Mouse (Mus musculus): Measurements from ENCODE around the gene Rtn4r. TPM values are rescaled to one million over a fixed set of nuclear protein-coding genes. Genes with fewer than 3 reads are reported as not detected.
A peak's percentile ranks its signal among the peaks of the same experiment; 100 is the strongest.
"Not testable (repeated sequence)": the region's sequence is repeated elsewhere in the genome, so short reads cannot be mapped to it uniquely, and the experiment has no call there.

Rtn4r gene
- total RNA-seq, 2 experiments from 2014 or later, result 7.7 to 7.9 TPM

DNA sequence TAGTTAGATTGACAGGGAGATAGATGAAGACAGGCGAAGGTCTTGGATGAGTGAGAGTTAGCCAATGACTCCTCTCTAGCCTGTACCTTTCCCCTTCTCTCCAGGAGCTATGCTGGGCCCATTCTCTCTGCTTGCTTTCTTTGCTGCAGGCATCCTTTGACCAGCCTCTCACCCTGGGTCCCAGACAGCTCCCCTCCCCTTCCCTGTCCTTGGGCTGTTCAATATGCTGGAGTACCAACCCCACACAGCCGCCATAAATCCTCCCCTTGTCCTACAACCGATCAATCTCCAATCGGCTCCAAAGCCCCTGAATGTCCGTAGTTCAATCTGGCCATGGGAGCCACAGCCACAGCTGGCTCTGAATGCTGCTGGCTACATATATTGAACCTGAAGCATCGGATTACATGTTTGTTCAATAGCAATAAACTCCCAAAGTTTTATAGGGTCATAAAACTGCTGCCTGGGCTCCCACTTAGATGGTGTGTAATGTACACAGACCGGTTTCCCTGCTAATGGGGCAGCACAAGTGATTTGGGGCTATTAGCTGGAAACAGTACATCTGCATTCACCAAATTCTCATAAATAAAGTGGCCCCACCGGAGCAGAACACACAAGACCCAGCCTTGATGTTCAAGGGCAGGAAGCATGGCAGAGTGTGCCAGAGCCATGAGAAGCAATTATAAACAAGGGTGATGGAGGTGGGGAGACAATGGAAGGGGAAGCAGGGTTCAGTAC is 58.4 kb downstream of the Rtn4r start:
- no peak for DNase-seq
- intact Hi-C loops (cut with DNase I), result no loop called here

DNA sequence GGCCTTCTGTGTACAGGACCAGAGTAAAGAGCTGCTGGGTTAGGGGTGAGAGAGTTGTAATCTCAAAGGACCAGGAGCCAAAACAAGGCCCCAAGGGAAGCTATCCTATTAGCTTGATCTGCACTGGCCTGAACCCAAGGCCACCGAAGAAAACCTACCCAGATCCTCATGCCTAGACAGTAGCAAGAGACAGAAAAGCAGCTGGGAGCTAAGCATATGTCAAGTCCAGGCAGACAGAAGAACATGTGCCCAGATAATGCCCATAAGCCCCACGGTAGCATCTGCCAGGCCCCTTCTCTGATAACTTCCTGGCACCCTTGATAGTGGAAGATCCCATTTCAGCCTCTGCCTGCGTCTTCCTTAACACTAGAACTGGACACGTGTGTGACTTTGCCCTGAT is 59.4 kb downstream of the Rtn4r start:
- intact Hi-C loops (cut with DNase I), result no loop called here
- DNase-seq, result no peak

DNA sequence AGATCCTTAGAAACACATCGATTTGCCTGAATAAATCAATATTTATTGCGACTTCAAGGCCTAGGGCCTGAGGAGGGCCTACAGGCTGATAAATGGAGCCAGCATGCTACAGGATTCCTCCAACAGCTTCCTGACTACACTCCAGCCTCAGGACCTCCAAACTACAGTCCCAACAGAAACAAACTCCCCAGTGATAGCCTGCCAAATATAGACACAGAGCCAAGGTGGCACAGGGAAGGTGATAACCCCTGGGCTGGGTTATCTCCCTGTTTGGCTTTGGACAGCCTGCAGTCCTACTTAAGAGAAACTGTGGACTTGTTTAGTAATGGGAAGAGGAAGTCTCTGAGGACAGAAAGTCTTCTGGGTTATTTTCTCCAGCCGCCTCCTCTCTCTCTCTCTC is 59.8 kb downstream of the Rtn4r start:
- intact Hi-C loops (cut with DNase I), result no loop called here
- no peak for DNase-seq

DNA sequence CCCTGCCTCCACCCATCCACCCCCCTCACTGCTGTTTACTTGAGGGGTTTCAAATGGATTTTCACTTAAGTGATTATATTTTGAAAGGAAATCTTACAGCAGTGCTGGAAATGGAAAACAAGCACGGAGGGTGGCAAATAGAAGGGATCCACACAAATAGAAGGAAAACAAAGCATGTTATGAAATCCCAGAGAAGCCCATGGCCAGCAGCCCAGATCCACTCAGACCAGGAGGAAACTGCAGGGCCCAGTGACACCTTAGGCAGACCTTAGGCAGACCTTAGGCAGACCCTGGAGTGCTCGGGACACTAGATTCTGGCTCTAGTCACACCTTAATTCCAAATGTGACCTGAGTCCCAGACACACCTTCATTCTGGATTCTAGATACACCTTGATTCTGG is 63.6 kb downstream of the Rtn4r start:
- no peak for DNase-seq
- intact Hi-C loops (cut with DNase I), result no loop called here

DNA sequence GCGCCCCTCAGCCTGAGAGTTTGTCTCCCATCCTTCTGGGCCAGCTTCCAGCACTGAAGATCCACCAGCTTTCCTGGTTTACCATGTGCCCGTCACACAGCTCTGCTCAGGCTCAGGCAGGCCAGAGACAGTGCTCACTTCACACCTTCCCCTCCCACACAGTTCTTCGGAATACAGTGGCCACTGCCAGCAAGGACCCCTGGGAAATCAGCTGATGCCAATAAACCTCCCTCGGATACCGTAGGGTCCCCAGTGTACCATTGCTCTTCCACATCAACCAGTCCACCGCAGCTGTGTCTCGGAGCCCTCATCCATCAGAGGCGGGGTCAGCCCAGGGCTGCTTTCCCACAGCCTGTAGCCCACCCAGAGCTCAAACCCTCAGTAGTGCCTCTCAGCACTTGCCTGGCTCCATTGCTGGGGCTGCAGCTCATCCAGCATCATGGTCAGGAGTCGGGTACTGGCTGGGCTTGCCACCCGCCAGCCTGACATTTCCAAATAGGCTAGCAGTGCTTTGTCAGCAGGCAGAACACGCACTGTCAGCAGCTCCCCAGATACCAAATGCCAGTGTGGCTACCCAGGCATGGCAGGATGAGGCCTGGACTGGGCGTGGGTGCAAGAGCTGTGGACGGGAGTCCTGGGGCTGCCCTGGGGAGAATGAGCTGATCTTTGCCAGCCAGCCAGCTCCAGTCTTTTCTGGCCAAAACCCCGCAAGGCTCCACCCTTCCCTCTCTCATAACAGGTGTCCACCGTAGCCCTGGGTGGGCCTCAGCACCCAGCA is 67.0 kb downstream of the Rtn4r start:
- no peak for DNase-seq
- intact Hi-C loops (cut with DNase I), result no loop called here

DNA sequence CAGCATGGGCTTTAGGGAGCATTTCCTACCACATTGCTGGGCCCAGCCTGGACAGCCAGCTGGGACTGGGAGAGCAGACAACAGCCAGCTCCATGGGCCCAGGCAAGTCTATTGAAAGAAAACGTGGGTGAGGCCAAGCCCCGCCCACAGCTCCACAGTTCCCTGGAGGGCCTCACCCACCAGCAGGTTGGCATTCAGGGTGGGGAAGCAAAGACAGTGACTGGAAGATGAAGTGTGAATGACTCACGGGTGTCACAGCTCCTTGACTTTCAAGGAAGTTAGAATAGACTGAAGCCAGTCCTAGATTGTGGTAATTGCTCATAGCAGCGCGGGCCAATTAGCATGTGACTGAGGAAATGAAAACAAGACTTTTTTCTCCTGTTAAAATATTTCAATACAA is 67.6 kb downstream of the Rtn4r start:
- peak in 1 of 2 experiments; percentile 35 for DNase-seq
- intact Hi-C loops (cut with DNase I), result no loop called here

DNA sequence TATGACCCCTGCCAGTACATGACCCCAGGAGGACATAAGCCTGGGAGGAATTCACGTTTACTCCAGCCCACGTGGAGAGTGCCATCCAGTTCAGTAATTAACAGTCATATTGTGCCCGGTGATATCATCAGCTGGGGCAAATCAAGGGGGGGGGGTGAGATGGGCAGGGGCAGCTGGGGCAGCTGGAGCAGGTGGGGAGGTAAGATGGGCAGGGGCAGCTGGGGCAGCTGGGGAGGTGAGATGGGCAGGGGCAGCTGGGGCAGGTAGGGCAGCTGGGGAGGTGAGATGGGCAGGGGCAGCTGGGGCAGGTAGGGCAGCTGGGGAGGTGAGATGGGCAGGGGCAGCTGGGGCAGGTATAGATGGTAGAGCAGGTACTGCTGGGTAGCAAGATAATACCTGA is 68.1 kb downstream of the Rtn4r start:
- DNase-seq; intact Hi-C loops (cut with DNase I): not testable (repeated sequence)

DNA sequence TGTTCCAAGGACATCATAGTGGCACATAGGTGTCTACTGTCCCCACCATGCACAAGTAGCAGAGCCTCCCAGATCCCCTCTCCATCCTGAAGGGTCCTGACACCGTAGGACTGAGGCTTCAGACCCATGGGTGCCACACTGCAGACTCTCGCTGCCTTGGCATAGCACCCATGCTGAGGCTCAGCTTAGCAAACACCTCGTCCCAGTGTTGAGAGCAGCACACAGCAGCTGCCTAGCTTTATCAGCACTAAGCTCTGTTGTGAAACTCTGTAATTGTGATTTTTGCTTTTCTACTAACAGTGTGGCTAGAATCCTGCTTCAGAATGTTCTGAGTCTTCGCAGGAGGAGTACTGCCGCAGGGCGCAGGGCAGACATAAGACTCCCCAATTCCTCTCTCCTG is 70.4 kb downstream of the Rtn4r start:
- intact Hi-C loops (cut with DNase I), result no loop called here
- no peak for DNase-seq

DNA sequence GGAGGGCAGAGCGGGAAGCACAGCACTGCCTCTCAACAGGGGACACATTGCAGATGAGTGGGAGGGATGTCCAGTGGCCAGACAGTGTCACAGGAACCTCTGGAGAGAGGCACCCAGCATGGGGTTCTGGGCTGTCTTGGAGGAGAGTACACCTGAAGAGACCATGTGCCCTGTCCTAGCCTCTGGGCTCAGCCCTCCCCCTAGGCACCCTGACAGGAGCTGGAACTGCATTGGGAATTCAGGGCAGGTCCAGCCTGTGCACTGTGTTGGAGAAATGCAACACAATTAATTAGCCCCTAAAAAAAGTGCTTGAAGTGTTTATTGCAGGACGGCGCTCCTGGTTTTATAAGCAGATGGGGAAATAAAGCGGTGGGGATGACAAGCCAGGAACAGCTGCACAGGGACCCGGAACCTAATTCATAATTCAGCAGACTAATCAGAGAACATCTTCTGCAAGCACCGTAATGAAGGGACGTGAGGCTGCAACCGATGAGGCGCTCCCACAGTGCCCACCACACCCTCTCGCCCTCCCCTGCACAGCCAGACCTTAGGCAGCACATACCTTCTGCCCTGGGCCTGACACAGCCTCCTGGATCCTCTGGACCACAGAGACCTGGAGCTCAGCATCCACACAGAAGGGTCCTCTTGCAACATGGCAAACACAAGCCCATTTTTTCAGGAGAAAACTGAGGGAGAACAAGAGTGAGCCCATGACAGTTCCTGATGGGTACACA is 71.1 kb downstream of the Rtn4r start:
- intact Hi-C loops (cut with DNase I), result no loop called here
- DNase-seq, result no peak

DNA sequence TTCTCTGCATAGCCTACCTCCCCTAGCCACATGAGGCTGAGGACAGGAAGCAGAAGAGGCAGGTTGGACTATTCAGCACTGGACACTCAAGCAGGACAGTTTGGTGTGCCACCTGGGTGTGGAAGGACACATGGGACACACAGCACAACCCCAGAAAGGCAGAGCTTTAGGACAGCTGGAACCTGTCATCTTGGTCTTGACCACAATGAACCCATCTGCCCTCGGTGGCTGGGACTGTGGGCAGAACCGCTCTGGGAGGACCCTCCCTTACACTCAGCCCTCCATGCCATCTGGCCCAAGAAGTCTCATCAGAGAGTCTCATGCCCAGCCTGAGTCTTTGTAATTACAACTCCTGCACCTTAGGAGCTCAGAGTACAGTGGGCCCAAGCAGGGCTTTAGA is 72.6 kb downstream of the Rtn4r start:
- DNase-seq, result no peak
- intact Hi-C loops (cut with DNase I), result no loop called here

DNA sequence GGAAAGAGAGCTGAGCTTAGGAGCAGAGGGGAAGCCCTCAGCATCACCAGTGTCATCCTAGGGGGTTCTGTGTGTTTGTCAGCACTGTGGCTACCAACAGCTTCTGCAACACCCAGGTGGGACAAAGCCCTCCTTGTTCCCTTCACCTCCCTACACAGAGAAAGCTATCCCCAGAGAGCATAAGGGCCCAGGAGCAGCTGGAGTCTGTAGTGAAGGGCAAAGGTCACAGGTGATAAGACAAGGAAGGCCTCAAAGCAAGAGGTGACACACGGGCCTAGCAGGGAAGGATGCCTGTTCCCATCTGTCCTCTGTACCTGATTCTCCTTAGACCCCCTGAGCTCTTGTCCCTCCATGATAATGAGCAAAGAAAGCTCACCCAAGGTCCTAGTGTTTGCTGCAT is 74.2 kb downstream of the Rtn4r start:
- intact Hi-C loops (cut with DNase I), result no loop called here

More for the DNA sequence above, 74.2 kb downstream of the Rtn4r start:
- DNase-seq, result no peak

Small RNA genes lying within 50 kb of the gene (microRNA-seq; reads per million reads assigned to microRNA genes)
- gene Mir6366, result 0 reads per million in 2 experiments

Other genes starting within 250 kb of the Rtn4r start
- under 1 TPM; 0.17 to 0.19 TPM for gene Gm20518, start 236.0 kb upstream of the Rtn4r start, total RNA-seq (2021)
- gene Tssk1, start 233.4 kb upstream of the Rtn4r start, total RNA-seq (2021), result under 1 TPM in 1 of 2 experiments, not detected in 1; 0.07 TPM
- 10 to 100 TPM; 50.8 to 52.7 TPM for gene Dgcr2, start 229.1 kb upstream of the Rtn4r start, total RNA-seq (2021)
- gene Tssk2, start 229.0 kb upstream of the Rtn4r start, total RNA-seq (2021), result not detected
- 10 to 100 TPM; 16.3 to 16.5 TPM for gene Ess2, start 216.3 kb upstream of the Rtn4r start, total RNA-seq (2021)
- gene Gsc2, start 212.6 kb upstream of the Rtn4r start, total RNA-seq (2021), result not detected
- 10 to 100 TPM; 12.7 to 13.5 TPM for gene Slc25a1, start 199.4 kb upstream of the Rtn4r start, total RNA-seq (2021)
- not detected for gene Vpreb2, start 147.2 kb upstream of the Rtn4r start, total RNA-seq (2021)
- 10 to 100 TPM; 42.8 to 47.4 TPM for gene Dgcr6, start 74.8 kb upstream of the Rtn4r start, total RNA-seq (2021)
- 10 to 100 TPM in 1 of 2 experiments, 1 to 10 TPM in 1; 6.4 to 11.4 TPM for gene Prodh, start 37.4 kb upstream of the Rtn4r start, total RNA-seq (2021)
- gene Ccdc188, start 90.2 kb downstream of the Rtn4r start, total RNA-seq (2021), result not detected
- gene Zdhhc8, start 107.5 kb downstream of the Rtn4r start, total RNA-seq (2021), result 10 to 100 TPM; 33.2 to 35.7 TPM
- gene Trmt2a, start 121.0 kb downstream of the Rtn4r start, total RNA-seq (2021), result 10 to 100 TPM; 24.1 to 30.6 TPM
- gene Ranbp1, start 121.1 kb downstream of the Rtn4r start, total RNA-seq (2021), result 10 to 100 TPM; 79.1 to 82.9 TPM
- gene Gm49776, start 130.7 kb downstream of the Rtn4r start, total RNA-seq (2021), result not detected
- gene Dgcr8, start 161.6 kb downstream of the Rtn4r start, total RNA-seq (2021), result 10 to 100 TPM; 26.0 to 27.2 TPM
- 10 to 100 TPM; 62.7 to 65.3 TPM for gene Tango2, start 220.5 kb downstream of the Rtn4r start, total RNA-seq (2021)
- gene Arvcf, start 220.5 kb downstream of the Rtn4r start, total RNA-seq (2021), result 10 to 100 TPM; 25.0 to 33.6 TPM

Data from heart, postnatal 10 days (tissue).